Mouse (Mus musculus) lung, postnatal 0 days (tissue): ENCODE data around the gene Drd3.

Source experiments
- CTCF ChIP-seq: IDR thresholded peaks from 2 replicates; pipeline ENCODE4 v1.5.1; 2016; ENCODE audit warnings: antibody characterized with exemption, mild to moderate bottlenecking
- EP300 ChIP-seq: IDR thresholded peaks from 2 replicates; pipeline ENCODE4 v1.6.1; 2016; ENCODE audit warnings: antibody characterized with exemption, mild to moderate bottlenecking, control low read depth

DNA sequence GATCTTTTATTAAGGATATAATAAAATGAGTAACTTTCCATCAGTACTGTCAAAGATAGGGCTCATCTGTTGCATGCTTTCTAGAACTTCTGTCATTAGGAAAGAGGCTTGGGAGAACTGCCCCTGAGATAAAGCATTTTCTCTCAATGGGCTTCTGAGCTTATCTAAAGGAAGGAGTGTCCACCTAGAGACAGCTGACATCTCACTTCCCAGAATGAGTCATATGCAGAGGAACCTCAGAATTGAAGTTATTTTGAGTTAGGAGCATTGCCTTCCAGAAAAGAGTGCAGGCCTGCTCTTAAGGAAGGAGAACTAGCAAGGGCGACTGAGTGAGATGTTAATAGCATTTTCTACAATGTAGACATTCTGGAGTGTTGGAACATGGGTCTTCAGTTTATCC, 87.4 kb downstream of the Drd3 start:
- TF ChIP-seq CTCF: no peak
- TF ChIP-seq EP300: no peak
